Mouse (Mus musculus) frontal cortex, postnatal 25 days (tissue): ENCODE results near the gene Kcnma1.
A peak's percentile ranks its signal among the peaks of the same experiment; 100 is the strongest.

Experiments used
- DNase-seq, 2 experiments: peaks; one replicate each; pipeline ENCODE4 v3.0.0; 2022; ENCODE audit warnings: low spot score in 2 of 2

The Kcnma1 gene

GRCm38 (mm10) chr14:23857034-23857433 lies 157.3 kb downstream of the Kcnma1 start:
- DNase-seq: no peak

DNA sequence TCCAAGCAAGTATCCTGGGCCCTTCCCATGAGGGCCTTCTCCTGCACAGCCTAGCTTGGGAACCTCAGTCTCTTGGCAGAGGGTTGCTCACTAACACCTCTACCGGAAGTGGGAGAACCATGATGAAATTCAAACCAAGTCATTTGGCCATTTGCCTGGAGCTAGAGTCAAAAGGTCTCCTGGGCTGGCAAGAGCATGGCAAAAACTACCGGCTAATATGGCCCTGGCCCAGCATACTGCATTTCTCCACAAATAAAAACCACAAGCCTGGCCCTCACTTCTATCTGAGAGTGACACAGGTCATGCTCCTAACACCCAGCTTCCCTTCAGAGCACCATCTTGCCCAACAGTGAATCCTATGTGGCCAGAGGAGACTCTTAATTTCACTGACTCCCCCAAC lies 159.3 kb downstream of the Kcnma1 start:
- no peak for DNase-seq

DNA sequence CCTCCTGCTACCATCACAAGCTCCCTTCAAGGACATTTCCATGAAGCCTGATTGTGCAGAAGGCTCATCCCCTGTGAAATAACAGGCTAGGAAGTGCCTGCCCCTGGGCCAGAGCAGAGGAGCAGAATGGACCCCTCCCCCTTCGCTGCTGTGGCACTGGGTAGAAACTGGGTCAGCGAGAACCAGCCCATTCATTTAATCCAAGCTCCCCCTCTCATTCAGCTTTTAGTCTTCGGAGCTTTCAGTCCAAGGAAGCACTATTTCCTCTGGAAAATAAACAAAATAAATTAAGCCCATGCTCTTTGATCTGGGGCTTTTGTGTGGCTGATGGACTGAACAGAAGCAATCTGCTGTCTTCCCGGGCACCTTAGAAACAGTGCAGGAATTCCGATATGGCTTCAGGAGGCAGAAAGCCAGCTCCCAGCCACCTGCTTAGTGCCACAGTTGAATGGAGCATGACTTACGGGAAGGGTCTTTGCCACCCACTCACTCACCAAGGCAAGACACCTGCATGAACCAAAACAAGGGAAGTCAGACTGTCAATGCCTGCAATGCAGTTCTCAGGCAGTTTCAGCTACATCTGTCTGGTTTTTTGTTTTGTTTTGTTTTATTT lies 165.7 kb downstream of the Kcnma1 start:
- no peak for DNase-seq

DNA sequence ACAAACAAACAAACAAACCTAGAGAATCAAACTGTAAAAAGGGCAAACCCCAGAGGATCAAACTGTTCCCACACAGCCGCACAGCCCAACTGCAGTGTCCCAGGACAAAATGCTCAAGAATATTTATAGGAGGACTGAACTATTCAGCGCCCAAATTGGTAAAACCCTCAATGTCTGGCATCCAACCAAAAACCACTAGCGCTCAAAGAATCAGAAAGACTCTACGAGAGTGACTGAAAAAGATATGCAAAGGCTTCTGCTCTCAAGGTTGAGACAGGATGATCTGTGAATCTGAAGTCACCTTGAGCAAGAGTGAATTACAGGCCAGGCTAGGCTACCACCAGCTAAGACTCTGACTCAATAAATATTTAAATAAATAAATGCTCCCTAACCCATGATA lies 167.6 kb downstream of the Kcnma1 start:
- no peak for DNase-seq

DNA sequence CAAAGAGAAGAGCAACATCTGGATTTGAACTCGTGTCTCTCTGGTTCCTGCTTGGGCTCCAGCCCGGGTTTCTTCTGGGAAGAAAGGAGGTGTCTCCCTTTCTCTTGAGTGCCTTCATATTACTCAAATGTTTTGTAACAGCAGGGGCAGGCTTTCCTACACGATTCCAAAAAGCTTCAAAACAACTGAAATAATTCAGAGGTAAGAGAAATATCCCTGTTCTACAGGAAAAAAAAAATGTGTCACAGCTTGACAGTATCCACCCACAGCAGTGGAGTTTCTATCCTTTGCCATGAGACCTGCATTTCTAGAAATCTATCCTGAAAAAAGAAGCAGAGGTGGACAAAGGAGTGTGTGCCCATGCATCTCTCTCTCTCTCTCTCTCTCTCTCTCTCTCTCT lies 172.3 kb downstream of the Kcnma1 start:
- no peak for DNase-seq

DNA sequence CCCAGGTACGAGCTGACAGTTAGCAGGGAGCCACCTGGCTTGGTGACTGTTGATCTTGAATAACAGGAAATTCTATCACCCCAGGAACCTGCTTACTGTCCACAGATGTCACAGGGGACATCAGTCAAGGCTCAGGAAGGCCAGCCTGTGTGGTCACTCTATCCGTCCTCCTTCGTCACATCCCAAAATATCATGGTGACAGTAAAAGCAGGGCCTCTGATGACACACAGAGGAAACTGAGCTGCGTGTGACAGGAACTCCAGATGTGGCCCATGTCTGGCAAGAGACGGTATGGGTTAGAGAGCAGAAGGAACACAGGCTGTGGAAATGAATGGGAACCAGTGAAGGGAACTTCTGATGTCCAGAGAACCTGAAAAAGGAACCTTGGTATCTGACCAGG lies 174.7 kb downstream of the Kcnma1 start:
- DNase-seq: no peak

DNA sequence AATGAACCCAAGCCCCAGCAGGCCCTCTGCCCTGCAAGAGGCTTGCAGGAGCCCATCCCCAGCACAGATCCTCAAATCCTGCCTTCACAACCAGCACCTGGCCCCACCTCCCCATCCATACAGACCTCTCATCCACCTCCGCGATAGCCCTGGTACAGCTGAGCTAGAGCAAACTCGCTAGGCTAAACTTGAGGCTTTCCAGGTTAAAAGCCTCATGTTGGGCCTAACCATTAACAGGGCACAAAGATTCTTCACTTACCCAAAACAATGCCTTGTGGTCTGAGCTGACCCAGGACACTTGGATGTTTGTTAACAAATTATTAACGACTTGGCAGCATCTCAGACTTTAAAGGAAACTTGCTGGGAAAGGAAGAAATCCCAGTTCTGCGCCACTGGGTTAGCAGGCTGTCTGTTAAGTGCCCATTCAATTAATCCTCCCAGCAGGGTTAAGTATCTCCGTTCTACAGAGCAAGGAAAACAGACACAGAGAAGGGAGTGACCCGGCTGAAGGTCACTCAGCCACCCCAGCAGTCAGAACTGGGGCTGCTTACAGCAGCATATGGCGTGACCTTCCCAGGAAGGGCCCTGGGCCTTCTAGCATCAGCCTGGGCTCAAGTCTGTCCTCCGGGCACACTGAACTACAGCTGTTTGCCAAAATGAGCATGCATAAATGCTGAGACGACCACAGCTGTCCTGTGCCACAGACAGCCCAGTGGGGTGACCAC lies 178.7 kb downstream of the Kcnma1 start:
- no peak for DNase-seq

DNA sequence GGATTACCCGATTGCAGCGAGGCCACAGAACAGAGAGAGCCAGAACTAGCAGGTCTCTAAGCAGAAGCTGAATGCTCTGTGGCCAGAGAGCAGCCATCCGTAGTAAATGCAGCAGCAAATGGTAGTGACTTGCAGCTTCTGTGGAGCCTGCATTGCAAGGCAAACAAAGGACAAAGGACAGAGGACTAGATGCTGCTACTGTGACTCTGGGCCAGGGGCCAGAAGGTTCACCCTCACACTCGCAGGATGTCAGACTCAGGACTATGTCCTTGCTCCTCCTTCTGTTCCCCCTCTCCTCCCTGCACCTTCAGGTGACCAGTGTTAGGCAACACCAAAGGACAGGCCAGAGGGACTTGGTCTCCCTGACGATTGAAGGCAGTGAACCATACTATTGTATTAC lies 183.0 kb downstream of the Kcnma1 start:
- no peak for DNase-seq

- DNase-seq: no peak
Observed at GRCm38 (mm10) chr14:23830316-23830715, 184.0 kb downstream of the Kcnma1 start.

DNA sequence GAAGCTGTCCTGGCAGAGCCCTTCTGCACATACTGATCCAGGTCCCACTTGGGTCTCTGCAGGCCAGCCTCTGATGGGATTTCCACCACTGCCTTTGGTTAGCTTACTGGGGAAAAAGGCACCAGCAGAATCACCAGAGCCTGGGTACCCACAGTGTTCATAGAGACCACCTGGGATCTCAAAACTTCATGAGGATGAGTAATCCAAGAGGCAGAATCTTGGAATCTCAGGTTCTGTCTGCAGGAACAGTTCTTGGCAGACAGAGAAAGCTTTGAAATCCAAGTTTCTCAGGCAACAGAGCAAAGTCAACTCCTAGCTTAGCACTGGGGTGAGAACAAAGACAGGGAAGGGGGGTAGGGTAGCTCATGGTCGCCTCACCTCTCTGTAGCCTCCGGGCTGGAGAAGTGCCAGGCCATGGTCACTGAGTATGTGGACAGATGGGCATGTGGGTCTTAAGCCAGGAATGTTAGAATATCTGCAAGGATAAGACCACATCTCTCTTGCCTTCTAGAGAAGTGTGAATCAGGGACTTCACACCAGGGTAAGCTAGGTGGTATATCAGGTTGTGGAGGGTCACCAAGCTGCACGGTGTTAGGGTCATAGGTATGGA lies 185.5 kb downstream of the Kcnma1 start:
- DNase-seq: no peak

DNA sequence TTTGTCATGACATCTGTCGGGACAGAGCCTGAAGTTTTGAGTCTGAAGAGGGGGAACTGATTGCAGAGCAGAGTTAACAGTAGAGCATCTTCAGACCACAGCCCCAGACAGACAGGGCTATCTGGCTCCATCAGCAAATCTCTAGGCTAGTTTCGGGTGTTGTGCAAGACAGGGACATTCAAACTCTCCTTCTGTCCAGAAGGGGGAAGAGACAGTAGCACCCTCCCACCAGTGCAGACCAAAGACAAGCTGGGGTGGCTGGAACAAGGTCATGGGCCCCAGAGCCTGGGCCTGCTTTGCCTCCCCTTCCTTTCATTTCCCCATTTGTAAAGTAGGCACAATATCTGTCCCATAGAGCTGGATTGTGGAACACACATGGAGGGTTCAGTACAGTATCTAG lies 189.4 kb downstream of the Kcnma1 start:
- no peak for DNase-seq

DNA sequence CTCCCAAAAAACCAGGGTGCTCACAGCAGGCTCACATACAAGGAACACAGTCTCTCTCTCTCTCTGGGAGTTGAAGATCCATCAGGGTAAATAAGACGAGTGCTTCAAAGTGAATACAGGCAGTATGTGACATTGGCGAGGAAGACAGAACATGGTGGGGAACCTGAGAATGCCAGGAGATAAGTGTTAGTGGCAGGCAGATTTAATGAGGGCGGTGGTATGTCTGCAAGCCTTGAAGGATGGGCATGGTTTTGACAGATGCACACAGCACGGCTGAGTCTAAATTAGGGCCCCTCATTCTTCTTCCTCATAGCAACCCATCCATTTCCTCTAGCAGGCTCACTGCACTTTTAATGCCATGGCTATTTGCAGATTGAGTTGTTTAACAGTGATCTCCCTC lies 190.0 kb downstream of the Kcnma1 start:
- no peak for DNase-seq

- no peak for DNase-seq
Observed at GRCm38 (mm10) chr14:23817585-23817984, 196.7 kb downstream of the Kcnma1 start.

- no peak for DNase-seq
Observed at GRCm38 (mm10) chr14:23810081-23810480, 204.2 kb downstream of the Kcnma1 start.

GRCm38 (mm10) chr14:23809124-23809523 lies 205.2 kb downstream of the Kcnma1 start:
- DNase-seq: no peak

DNA sequence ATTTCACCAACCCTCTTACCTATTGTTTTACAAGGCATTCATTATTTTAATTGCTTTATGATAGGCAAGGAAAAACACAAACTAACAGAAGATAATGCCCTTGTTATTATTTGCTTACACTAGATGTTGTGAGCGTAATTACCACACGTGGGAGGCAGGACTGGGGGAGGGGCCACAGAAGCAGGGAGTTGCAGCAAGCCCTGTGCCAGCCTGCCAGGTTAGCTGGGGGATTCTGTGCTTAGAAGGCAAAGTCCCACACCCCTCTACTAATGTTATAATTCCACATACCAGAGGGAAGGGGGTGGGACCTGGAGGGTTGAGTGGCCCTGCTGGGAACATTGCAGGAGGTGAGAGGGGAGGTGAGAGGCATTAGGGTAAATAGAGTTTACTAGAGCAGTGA lies 207.9 kb downstream of the Kcnma1 start:
- no peak for DNase-seq

DNA sequence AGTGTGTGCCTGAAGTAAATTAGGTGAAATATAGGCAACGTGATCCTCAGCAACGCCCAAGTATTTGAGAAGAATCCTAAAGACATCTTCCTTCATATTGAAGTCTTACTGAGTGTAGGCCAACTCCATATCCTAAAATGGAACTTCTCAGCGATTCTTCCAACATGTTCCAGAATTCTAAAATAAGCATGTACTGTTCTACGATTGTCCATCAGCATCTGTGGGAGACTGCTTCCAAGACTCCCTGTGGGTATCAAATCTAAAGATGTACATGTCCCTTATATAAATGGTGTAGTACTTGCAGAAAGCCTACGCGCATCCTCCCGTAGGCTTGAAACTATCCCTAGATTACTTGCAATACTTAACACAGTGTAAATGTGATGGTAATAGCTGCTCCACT lies 217.4 kb downstream of the Kcnma1 start:
- no peak for DNase-seq

DNA sequence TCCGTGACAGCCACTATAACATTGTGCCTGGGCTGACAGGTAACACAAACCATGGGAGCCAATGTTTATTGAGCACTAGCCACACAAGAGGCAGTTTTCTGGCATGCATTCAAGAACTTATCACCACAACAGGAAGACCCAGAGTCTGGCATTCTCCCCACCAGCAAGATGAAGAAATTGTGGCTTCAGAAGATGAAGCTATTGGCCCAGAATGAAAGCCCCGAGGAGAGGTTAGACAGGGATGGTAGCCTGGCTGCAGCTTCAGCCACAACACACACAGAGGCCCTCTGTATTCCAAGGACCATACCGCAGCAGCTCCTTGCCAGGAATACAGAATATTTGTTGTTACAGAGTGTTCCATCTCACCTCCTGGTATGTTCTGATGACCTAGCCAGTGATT lies 221.6 kb downstream of the Kcnma1 start:
- DNase-seq: no peak

DNA sequence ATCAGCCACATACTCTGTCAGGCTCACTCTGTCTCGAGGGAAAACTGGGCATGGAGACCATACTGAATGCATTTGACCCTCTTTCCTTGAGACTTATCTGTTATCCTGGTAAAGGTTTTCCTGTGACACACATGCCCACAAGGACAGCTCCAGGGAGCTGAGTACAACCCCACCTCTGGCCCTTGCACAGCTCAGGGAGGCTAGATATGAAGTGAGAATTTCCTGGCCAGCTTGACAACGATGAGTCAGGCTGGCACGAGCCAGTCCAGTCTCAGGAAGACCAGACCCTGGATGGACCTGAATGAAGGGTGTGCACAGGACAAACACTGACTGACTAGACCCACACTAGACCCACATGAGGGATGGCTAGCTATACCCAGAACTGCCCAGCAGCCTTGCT lies 222.2 kb downstream of the Kcnma1 start:
- no peak for DNase-seq

GRCm38 (mm10) chr14:23791261-23791691 lies 223.0 kb downstream of the Kcnma1 start:
- peak; percentile 64 to 69 for DNase-seq

- DNase-seq: no peak
Observed at GRCm38 (mm10) chr14:23786687-23787073, 227.6 kb downstream of the Kcnma1 start.

- DNase-seq: no peak
Observed at GRCm38 (mm10) chr14:23785921-23786686, 228.2 kb downstream of the Kcnma1 start.
